Mouse (Mus musculus) R1 (cell line): Measurements from ENCODE around the gene Acsbg1.
A peak's percentile ranks its signal among the peaks of the same experiment; 100 is the strongest.
"Not testable (repeated sequence)": the region's sequence is repeated elsewhere in the genome, so short reads cannot be mapped to it uniquely, and the experiment has no call there.

ENCODE experiments used
- DNase-seq: peaks from one replicate; pipeline ENCODE4 v3.0.0-alpha.2; 2018; ENCODE audit warnings: low read depth, low spot score

The Acsbg1 gene

GRCm38 (mm10) chr9:54661605-54662377, at the start of gene Acsbg1:
Gene Acsbg1 (minus strand): TSS chr9:54661870.
- DNase-seq = no peak

GRCm38 (mm10) chr9:54708085-54708484, 46.4 kb upstream of the Acsbg1 start:
- DNase-seq = no peak

GRCm38 (mm10) chr9:54707288-54707999, 45.8 kb upstream of the Acsbg1 start:
- DNase-seq = no peak

- DNase-seq = no peak
These were observed 43.9 kb upstream of the Acsbg1 start for GRCm38 (mm10) chr9:54705561-54705960.

GRCm38 (mm10) chr9:54704361-54704760, 42.7 kb upstream of the Acsbg1 start:
- no peak for DNase-seq

- no peak for DNase-seq
These were observed 40.9 kb upstream of the Acsbg1 start for GRCm38 (mm10) chr9:54702581-54702980.

GRCm38 (mm10) chr9:54700746-54701145, 39.1 kb upstream of the Acsbg1 start:
- no peak for DNase-seq

GRCm38 (mm10) chr9:54700174-54700475, 38.5 kb upstream of the Acsbg1 start:
- no peak for DNase-seq

GRCm38 (mm10) chr9:54699345-54700173, 37.9 kb upstream of the Acsbg1 start:
- DNase-seq = peak; percentile 51

- no peak for DNase-seq
These were observed 37.3 kb upstream of the Acsbg1 start for GRCm38 (mm10) chr9:54699087-54699344.

- no peak for DNase-seq
These were observed 36.8 kb upstream of the Acsbg1 start, which contains the start of gene Dnaja4 for GRCm38 (mm10) chr9:54698318-54699086. Gene Dnaja4 (plus strand): TSS chr9:54698873.

GRCm38 (mm10) chr9:54691241-54691805, 29.7 kb upstream of the Acsbg1 start:
- not testable (repeated sequence) for DNase-seq

- DNase-seq = not testable (repeated sequence)
These were observed 29.0 kb upstream of the Acsbg1 start for GRCm38 (mm10) chr9:54690697-54691096.

- DNase-seq = no peak
These were observed 27.8 kb upstream of the Acsbg1 start for GRCm38 (mm10) chr9:54689446-54689845.

GRCm38 (mm10) chr9:54687246-54688236, 25.9 kb upstream of the Acsbg1 start:
- no peak for DNase-seq

- no peak for DNase-seq
These were observed 22.3 kb upstream of the Acsbg1 start for GRCm38 (mm10) chr9:54683814-54684605.

GRCm38 (mm10) chr9:54682846-54683245, 21.2 kb upstream of the Acsbg1 start:
- no peak for DNase-seq

- DNase-seq = peak; percentile 63
These were observed 14.9 kb upstream of the Acsbg1 start for GRCm38 (mm10) chr9:54676531-54676986.

- no peak for DNase-seq
These were observed 12.2 kb upstream of the Acsbg1 start for GRCm38 (mm10) chr9:54673887-54674286.
